Mouse (Mus musculus) brain, embryonic 14.5 days (tissue): Measurements from ENCODE around the gene Senp3.
"Not testable (repeated sequence)": the region's sequence is repeated elsewhere in the genome, so short reads cannot be mapped to it uniquely, and the experiment has no call there.

Source experiments
- CTCF ChIP-seq: fragments of 200-500 bp; IDR thresholded peaks from 2 replicates; pipeline ENCODE4 v1.5.1; 2012; ENCODE audit warnings: inconsistent platforms, mild to moderate bottlenecking, moderate library complexity, borderline replicate concordance; ENCODE audit not compliant: insufficient read depth, insufficient read length; ENCODE audit errors: extremely low read depth
- POLR2A ChIP-seq: fragments of 200-500 bp; IDR thresholded peaks from 2 replicates; pipeline ENCODE4 v1.6.1; 2012; ENCODE audit warnings: mild to moderate bottlenecking, inconsistent platforms, borderline replicate concordance; ENCODE audit not compliant: poor library complexity, insufficient read depth, insufficient read length, severe bottlenecking; ENCODE audit errors: extremely low read depth

DNA sequence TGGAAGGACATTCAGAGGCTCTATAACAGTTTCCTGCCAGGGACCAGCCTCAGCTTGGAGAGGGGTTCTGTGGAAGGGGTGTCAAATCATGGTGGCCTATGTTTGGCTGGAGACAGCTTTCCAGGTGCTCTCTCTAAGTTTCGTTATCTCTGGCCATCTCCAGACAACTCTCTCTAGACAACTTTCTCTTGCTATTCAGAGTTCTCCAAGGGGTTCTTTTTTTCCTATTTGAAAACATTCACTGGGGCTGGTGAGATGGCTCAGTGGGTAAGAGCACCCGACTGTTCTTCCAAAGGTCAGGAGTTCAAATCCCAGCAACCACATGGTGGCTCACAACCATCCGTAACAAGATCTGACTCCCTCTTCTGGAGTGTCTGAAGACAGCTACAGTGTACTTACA lies 21.5 kb upstream of the Senp3 start:
- TF ChIP-seq CTCF, POLR2A: not testable (repeated sequence)
